Mouse (Mus musculus) retina, adult 2 months (tissue): ENCODE results near the gene Nfib.

ENCODE experiments used
- DNase-seq: peaks from one replicate; pipeline ENCODE4 v3.0.0-alpha.2; 2012; ENCODE audit warnings: low read depth, low spot score

Nfib gene

DNA sequence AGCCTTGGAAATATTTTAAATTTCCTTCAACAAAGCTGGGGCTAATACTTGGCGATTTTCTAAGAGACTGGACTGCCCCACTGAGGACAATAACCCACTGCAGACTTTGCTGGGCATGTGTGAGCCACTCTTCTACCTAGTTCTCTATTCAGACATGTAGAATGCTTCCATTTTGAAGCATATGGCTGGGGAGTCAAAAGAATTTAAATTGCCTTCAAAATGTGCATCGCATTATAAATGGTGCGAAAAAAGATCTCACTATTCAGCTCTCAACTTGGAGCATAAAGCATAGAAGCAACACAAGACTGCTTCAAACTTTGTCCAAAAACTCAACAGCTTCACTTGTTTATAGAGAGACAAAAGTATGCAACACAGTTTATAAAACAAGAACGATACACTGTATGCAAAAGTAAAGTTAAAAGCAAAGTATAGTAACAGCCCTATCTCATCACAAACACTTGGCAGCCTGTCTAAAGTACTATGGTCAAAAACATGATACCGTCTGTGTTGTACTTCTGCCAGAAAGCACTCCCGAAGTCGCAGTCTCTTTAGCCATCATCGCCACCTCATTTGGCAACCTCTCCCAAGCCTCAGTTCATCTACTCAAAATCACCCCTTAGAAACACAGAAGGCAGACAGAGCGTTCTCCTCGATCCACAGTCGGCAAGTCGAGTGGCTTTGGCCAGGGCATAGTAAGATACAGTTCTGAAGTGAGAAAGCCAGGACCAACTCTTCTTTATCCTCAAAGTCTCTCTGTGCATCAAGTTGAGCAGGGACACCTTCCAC is 267.8 kb downstream of the Nfib start:
- no peak for DNase-seq

DNA sequence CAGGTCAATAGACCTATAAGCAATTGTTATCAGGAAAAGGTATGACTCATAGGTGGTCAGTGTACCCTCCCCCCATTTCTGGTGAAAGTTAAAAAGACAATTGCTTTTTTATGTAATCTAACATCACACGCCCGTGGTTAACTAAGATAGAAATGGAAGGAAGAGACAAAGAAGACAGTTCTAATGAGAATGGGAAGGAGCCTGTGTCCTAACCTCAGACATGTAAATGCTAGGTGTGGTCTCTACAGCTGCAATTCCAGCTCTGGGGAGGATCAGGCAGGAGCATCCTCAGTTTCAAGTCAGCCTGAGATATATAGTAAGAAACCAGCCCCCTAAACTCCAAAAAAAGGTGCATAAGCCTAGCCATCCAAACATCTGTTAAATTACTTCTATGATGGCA is 268.9 kb downstream of the Nfib start:
- DNase-seq = no peak

DNA sequence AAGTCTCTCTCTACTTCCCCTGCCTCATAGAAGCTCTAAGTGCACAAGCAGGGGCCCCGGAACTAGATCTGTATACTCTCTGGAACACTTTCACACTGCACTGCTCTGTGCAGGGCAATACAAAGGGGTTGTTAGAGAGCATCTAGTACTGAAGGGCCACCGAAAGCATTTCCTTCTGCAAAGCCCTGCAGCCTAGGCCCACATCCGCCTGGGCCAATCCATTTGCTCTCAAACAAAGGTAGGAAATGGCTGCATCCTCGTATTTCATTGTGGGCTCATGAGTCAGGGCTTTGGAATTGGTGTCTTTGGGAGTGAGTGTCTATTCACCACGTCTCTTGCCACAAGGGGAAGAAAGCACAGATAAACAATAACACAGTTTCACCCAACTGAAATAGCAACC is 269.8 kb downstream of the Nfib start:
- no peak for DNase-seq

DNA sequence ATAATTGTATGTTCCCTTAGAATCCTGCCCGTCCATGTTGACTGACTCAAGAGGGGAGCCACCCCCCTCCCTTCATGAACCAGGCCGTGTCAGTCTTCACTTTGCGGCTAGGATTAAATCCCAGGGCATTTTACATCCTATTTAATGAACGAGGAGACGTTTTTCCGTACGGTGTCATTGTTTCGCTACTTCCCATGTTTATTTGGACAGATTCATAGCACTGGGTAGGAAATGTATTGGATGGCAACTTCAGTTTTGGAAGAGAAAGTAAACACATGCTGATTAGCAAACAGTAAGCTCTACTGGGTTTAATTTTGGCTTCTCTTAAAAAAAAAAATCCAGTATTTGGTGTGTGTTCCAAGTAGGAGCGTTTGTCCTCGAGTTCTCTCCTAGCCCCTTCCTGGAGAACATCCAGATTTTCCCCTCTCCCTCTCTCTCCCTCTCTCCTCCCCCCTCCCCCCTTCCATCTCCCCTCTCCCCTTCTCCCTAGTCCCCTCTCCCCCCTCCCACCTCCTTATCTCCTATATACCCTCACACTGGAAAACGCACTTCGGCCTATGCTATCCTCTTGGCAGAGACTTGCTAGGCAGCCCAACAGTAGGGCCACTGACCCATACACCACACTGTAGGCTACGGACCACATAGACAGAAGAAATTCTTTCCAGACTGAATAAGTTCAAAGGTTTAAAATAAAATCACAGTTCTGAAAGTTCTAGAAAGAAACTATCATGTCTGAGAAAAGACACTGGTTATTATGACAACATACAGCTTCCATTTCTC is 271.4 kb downstream of the Nfib start:
- DNase-seq = no peak

DNA sequence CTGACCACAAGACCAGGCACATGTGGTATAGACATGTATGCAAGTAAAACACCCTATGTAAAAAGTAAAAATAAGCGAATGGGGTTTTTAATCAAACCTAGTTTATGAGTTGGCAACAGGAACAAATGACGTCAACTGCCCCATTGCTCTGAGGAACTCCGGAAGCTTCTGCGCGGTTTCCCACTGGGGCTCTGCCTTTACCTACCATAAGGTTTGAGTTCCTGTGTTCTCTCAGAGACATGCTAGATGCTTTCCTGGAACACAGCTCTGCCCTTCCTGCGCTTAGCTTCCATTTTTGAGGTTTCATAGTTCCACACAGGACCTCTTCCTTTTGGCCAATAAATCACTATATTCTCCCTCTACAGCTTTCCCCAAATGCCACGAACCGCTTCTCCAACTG is 273.7 kb downstream of the Nfib start:
- no peak for DNase-seq

DNA sequence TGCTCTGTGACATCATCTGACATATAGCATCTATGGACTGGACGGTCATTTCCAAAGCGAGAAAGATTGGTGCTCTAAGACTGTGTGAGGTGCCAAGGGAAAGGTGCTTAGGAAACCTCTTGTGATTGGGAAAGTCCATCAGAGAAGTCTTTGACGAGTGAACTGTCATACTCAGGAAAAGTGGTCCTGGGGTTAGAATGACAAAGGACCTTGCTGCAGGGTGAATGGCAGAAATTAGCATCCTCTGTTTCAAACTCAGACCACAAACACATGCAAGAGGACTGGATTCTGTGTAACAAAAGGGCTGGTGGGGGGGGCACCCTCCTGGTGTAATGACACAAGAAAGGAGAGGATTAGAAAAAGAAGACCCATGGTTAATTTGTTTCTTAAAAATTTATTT is 274.7 kb downstream of the Nfib start:
- no peak for DNase-seq

DNA sequence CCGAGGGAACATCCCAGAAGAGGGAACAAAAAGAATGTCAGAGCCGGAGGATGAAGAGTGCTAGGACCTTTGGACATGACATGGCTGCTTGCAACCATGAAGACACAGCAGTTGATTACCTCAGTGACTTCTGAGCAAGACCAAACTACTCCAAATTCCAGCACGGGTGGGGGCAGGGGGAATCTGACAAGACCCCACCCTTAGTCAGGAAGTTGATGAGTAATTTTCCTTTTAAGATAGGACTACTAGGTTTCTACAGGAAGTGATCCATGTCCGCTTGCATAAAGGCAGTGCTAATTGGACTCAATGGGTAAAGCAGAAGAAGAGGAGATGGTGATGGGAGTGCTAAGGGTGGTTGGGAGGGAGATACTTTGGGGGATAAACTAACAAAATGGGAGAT is 279.3 kb downstream of the Nfib start:
- no peak for DNase-seq

DNA sequence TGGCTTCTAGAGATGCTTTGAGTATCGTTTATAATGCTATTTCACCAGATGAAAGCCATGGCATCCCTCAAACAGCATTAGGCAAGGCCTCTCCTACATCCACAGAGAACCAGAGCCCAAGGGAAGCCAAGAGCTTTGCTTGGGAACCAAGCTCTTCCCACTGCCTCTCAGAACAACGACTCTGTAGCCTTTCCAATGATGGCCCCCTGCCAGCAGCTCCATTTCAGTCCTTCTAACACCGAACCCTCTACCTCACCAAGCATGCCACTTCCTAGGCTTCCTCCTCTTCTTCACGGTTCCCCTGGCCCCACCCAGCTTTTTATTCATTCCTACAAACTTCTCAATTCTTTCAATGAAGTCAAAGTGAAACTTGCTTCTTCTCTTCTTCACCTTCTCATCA is 287.3 kb downstream of the Nfib start:
- DNase-seq = no peak

DNA sequence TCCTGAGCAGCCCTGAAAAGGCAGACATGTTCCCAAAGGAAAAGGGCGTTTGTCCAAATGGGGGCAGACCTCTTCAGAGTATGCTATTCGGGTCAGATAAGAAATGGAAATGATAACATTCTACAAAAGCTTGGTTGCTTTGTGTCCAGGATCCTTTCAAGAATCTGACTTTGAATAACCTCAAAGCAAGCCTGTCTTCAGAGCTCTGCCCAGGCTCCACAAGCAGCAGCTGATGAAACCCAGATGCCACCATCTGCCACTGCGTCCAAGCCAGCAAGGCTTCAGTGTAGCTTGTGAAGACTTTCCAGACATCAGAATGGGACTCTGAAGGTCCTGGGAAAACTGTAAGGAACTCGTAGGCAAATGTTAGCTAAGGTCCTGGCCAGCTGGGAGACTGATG is 289.7 kb downstream of the Nfib start:
- DNase-seq = no peak

DNA sequence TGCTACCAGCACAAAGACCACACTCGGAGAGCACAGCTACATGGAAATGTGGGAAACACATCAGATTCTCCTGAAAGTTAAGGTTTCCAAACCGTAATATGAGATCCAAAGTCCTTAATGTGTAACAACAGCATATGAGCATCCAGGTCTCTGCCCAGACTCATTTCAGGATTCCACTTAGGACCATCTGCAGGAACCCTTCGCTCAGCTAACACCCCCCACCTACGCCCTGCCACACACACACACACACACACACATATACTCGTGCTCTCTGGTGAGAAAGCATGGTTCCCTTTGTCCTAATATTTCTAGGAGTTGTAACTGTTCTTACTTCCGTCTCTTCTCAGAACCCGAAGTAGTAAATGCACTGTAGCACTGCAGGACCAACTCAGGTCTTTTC is 292.9 kb downstream of the Nfib start:
- DNase-seq = no peak

DNA sequence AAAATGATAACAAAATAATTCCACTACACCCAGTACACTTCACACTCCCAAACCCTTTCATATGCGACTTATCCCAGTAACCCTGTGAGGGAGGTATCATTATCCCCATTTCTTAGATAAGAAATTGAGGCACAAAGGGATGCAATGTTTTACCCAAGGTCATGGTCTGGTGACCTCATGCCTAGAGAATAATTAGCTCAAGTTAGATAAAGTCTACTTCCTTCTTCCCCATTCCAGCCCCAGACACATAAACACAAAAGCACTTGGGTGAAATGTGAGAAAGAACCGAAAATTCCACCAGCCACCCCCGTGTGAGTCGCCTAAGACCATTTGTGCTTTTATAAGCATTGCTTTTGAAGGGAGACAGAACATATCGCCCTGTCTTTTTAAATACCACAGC is 293.6 kb downstream of the Nfib start:
- DNase-seq = no peak

DNA sequence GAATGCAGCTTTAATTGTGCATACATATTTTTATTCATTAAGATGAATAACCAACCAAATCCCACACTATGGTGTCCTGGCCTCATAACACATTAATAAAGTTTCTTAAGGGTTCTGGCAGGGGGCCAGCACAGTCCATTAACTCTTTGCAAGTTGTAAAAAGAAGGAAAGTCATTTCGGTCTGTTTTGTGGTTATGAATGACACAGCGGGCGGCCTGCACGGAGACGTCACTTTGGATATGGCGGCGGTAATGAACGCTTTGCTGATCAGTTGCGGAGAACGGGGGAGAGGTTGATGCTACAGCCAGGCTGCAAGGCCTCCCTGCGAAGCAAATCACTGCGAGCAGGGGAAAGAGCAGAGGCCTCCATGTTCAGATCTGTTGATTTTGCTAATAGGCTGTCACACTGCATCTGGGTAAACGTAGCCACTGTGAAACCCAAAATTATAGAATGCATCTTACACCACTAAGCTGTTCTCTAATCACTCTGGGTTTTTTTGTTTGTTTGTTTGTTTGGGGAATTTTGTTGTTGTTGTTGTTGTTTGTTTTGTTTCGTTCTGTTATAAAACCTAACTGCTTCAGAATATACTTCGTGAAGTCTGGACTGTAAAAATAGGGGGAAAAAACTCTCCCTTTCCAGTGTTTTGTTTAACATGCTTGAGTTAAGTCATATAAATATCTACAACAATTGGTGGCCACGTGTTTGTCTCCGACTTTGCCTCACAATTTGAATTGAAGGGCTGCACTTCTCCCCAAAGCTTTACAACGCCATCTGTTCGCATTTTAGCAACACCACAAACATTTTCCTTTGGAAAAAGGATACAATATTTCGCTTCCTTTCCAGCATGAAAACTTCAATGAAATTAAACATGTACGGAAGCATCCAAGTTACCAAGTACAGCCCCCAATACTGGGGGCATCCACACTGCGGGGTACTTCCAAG is 296.8 kb downstream of the Nfib start:
- no peak for DNase-seq

DNA sequence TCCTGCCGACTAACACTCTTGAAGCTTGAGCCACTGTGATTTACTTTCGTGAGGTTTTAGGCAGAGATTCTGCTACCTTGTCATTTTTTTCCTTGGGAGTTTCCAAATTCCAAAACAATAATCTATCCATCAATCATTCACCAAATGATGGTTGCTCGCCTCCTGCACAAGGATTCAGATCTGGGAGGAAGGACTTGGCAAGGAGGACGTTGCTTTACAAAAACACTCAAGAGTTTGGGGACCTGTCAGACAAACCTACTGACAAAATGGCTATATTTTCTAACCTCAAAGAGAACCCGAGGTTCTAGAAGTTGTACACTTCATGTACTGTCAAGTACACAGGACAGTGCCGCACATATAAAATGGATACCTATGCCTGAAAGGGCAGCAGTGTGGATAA is 299.0 kb downstream of the Nfib start:
- no peak for DNase-seq

DNA sequence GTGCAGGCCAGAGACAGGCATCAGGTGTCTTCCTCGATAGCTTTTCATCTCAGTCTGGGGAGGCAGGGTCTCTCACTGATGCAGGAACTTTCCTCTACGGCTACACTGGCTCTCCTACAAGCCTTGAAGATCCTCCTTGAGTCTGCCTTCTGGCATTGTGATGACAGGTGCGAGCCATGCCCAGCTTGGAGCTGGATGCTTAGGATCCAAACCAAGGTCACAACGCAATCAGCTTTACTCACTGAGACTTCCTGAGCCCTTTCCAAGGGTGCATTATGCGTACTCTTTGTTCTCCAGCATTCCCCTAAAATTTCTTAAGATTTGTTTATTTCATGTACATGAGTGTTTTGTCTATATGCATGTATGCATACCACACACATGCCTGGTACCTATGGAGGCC is 299.8 kb downstream of the Nfib start:
- no peak for DNase-seq

DNA sequence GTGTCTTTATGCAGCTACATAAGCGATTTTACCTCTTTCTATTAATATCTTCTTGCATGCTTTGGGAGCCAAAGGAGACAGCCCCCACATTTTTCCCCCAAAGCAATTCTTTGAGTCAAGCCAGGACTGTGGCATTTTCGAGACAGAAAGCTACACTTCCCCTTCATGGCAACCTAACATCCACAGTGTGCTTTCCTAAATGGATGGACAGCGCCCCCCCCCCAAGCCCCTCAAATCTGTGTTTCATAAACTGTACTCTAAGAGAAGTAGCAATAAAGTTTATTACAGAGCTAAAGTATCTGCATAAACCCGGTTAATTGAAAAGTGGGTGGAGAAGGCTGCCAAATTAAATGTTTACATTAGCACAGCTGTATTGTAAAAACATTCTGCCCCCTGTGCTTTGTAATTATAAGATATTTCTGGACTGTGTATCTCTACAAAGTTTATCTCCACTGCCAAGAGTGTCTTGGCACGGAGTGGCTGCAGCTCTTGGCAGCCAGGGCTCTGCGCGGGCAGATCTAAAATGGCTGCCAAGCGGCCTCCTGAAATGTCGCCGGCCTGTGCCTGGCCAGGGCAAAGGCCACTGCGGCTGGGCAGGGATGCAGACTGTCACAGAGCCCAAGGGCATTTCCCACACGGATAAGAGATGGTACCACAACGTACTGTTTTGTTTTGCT is 301.4 kb downstream of the Nfib start:
- no peak for DNase-seq

DNA sequence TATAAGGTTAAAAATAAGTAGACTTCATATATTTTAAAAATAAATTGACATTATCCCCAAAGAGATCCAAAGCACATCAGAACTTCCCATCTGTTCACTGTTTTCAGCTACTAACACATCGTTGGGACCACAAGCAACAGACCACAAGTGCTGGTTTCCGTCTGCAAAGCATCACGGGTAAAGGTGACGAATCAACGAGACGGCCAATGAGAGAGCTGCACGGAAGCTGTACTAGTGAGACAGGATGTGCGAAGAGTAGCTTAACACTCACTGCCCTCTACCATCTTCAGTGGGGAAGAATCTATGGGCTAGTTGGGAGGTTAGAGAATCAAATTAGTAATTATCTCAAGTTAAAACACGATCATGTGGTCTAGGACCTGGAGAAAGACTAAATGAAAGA is 302.9 kb downstream of the Nfib start:
- no peak for DNase-seq

DNA sequence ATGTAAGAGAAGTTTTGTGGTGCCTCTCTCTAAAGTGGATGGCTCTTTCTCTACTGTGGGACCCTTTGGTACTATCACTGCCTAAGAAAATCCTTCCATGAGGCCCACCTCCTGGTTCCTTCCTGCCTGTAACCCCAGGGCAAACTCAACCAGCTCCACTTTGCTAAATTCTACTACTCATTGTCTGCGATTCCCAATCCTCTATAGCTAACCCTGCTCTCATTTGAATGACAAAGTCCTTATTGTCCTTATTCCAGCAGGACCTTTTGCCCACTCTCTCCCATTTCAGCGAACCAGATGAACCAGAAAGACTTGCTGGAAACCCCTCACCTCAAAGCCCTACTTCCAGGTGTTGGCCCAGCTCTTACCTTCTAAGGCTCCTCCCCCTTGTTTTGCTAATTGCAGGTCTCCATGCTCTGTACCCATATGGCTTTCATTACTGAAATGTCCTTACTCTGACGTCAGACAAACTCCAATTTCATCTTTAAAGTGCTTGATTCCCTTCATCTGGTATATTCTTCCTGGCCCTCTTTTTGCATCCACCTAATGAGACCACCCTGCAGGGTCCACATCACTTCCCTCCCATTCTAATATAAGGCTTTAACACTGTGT is 304.0 kb downstream of the Nfib start:
- no peak for DNase-seq

DNA sequence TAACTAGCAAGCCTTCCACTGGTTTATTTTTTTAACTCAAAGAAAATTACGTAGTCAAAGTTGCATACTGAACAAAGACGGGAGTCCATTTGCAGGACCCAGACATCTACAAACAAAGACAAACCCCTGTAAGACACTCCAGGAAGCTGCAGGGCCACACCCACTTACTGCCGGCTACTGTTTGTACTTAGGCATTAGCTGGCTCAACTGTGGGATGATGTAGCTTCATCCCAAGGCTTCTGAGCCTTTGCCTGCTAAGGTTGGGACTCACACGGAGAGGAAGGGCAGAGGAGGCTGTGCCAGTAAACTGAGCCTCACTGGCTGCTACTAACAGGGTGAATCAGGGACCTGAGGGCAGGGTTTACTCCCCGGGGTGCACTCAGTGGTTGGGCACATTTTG is 305.0 kb downstream of the Nfib start:
- no peak for DNase-seq

DNA sequence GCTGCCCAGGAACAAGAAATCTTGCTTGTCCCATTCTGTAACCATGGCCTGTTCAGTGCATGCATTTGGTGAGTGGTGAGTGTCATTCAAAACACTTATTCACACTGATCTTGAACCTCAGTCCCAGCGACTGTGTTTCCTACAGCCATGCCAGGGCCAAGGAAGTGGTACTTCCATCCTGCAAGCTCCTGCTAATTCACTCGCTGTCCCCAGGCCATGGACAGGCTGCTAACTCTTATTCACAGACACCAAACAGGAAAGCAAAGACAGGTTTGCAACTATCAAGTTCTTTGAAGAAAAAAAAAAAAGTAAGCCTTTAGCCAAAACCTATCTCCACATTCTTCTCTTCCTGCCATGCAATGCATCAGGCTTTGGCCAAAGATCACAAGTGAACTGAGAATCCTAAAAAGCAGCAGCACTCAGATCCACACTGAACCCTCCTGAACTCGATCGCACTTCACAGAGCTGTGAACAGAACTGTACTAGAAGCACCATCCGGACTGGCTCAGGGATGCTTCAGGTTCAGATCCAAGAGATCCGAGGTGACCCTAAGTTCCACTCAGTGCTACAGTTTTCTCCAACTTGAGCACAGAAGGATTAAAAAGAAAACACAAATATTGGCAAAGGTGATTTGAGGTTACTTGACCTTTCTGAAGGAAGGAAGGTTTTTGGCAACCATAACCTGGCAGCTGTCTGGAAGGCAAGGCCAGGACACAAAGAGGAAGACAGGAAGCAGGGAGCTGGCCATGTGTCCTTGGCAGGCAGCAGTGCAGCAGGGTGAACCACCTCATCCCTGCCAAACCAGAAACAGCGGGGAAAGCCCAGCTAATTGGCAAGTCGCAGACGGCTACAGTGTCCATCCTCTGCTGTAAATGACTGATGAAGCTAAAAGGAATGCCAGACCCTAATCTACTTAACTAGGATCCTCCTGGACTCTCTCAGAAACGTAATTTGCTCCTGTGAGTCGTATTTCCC is 305.9 kb downstream of the Nfib start:
- DNase-seq = no peak

DNA sequence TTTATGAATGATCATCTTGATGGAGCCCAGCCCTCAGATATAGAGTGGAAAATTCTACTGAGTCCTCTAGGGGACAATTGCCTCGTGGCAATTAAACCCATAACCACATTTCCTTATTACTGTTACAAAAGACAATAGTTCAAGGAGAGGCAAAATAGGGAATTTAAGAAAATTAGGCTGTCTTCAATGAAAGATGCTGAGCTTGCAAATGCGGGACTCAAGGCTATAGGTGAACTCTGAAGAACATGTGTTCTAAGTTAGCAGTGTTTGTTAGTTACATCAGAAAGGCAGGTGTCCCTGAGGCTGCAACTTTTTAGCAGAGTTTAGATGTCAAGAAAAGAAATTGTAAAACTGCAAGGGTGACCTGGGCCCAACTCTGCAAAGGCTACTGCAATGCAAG is 307.3 kb downstream of the Nfib start:
- no peak for DNase-seq
